Mouse (Mus musculus) megakaryocyte, embryonic 14.5 days (primary cell): ENCODE results near the gene Itpa. TPM values are rescaled to one million over a fixed set of nuclear protein-coding genes. Genes with fewer than 3 reads are reported as not detected.

Experiments
- H3K27me3 ChIP-seq: replicated peaks from 2 replicates; pipeline ENCODE3; 2012; ENCODE audit warnings: inconsistent platforms
- H3K36me3 ChIP-seq: replicated peaks from 2 replicates; pipeline ENCODE3; 2012; ENCODE audit warnings: low read length, inconsistent platforms, mixed read lengths
- H3K4me1 ChIP-seq: 2 replicates; pipeline ENCODE4 v1.6.1; 2012; ENCODE audit warnings: inconsistent platforms
- H3K4me3 ChIP-seq: replicated peaks from 2 replicates; pipeline ENCODE3; 2012; ENCODE audit warnings: moderate library complexity, mild to moderate bottlenecking, inconsistent platforms
- H3K9me3 ChIP-seq: 2 replicates; pipeline ENCODE4 v1.6.1; 2012; ENCODE audit warnings: inconsistent platforms
- FLI1 ChIP-seq: IDR thresholded peaks from 2 replicates; pipeline ENCODE4 v1.6.1; 2012; ENCODE audit warnings: low read length, inconsistent platforms, mixed read lengths
- GATA1 ChIP-seq: IDR thresholded peaks from 3 replicates; pipeline ENCODE4 v1.6.1; 2012; ENCODE audit warnings: mixed read lengths, low read length, inconsistent platforms, borderline replicate concordance
- polyA plus RNA-seq: library from polyadenylated mRNA; stranded (reverse); fragments of >175 nt; gene quantifications from 2 replicates; pipeline ENCODE4 v1.2.3, GENCODE M21; 2012; ENCODE audit warnings: low replicate concordance; ENCODE audit not compliant: insufficient read depth

Itpa gene
- polyA plus RNA-seq, 1 experiment: 8.6 TPM

- H3K36me3 ChIP-seq: peaks cover 55% of the 10 kb centered on the region
- H3K9me3 ChIP-seq: no peaks in the 10 kb centered on the region
- TF ChIP-seq GATA1 (no peak), FLI1 (no peak)
- no peaks in the 10 kb centered on the region for H3K4me1 ChIP-seq
- no peaks in the 10 kb centered on the region for H3K27me3 ChIP-seq
- H3K4me3 ChIP-seq: no peak overlapping the region
Observed at GRCm38 (mm10) chr2:130717951-130718350, 50.5 kb downstream of the Itpa start.

DNA sequence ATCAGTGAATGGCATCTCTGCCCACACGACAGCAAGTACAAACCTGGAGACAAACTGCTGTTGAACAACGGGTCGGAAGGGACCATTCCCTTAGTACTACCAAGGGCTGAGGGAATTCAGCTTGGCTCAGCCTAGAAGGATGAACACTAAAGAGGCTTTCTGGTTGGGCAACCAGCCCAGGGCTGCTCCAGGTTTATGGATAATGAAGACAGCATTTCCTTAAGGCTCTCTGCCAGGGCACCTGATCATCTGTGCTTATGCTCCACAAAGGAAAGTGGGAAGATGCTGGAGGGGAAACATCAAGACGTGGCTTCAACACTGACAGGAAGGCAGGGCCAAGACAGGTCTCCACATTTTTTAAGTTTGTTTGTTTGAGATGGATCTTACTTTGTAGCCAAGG is 57.0 kb downstream of the Itpa start:
- Histone ChIP-seq H3K4me1 (peaks cover 8% of the 10 kb centered on the region), H3K36me3 (peaks cover 76% of the 10 kb centered on the region), H3K4me3 (no peak overlapping the region), H3K27me3 (no peaks in the 10 kb centered on the region), H3K9me3 (peaks cover 2% of the 10 kb centered on the region; the same call in 1 of the 2 replicates)
- TF ChIP-seq GATA1: no peak
- TF ChIP-seq FLI1: no peak

- Histone ChIP-seq H3K4me1 (peaks cover 8% of the 10 kb centered on the region), H3K4me3 (no peak overlapping the region), H3K27me3 (no peaks in the 10 kb centered on the region), H3K36me3 (peaks cover 87% of the 10 kb centered on the region), H3K9me3 (peaks cover 9% of the 10 kb centered on the region; the same call in 1 of the 2 replicates)
- TF ChIP-seq FLI1 (no peak), GATA1 (no peak)
Observed at GRCm38 (mm10) chr2:130727752-130728151, 60.3 kb downstream of the Itpa start.

DNA sequence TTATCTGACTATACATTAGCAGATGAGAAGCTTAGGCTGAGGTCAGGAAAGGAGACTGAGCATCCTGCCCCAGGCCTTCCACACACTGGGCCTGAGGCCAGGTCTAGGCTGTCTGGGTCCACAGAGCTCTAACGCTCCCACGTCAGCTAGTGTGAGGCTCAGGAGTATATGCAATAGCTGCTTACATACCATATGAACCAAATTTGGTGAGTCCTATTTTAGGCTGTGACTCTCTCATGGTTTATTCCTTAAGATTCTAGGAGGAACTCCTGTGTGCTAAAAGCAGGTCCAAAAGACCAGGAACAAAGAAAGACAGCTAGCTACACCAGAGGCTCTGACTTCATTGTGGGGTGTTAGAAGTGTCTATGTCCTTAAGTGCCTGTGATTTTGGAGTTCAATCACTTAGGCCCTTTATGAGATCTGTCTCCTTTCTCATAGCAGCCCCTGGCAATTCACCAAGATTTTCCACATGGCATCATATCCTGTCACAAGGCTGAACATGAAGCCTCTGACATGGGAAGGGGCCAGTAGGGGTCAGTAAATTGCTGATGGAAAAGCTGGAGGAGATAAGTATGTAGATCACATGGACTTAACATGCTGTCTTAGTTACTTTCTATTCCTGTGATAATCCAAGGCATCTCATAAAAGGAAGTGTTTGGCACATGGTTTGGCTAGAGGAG is 61.6 kb downstream of the Itpa start:
- Histone ChIP-seq H3K27me3 (no peaks in the 10 kb centered on the region), H3K4me1 (peaks cover 11% of the 10 kb centered on the region), H3K36me3 (peaks cover 83% of the 10 kb centered on the region), H3K9me3 (peaks cover 9% of the 10 kb centered on the region; the same call in 1 of the 2 replicates), H3K4me3 (no peak overlapping the region)
- TF ChIP-seq FLI1: no peak
- TF ChIP-seq GATA1: no peak

- TF ChIP-seq FLI1 (no peak), GATA1 (no peak)
- H3K36me3 ChIP-seq: peaks cover 85% of the 10 kb centered on the region
- H3K27me3 ChIP-seq: no peaks in the 10 kb centered on the region
Observed at GRCm38 (mm10) chr2:130730746-130731145, 63.3 kb downstream of the Itpa start.

More at GRCm38 (mm10) chr2:130730746-130731145, 63.3 kb downstream of the Itpa start:
- Histone ChIP-seq H3K4me3 (no peak overlapping the region), H3K4me1 (peaks cover 11% of the 10 kb centered on the region), H3K9me3 (peaks cover 9% of the 10 kb centered on the region; the same call in 1 of the 2 replicates)

Other genes with a start within 250 kb of the Itpa start
- 8.9 TPM in 1 of 2 replicates, not detected in the other for gene Vps16, start 243.3 kb upstream of the Itpa start, polyA plus RNA-seq
- gene Pced1a, start 242.9 kb upstream of the Itpa start, polyA plus RNA-seq: 19.1 and 25.2 TPM in 2 replicates
- gene Ptpra, start 217.3 kb upstream of the Itpa start, polyA plus RNA-seq: 8.0 and 14.1 TPM in 2 replicates
- gene Mrps26, start 103.9 kb upstream of the Itpa start, polyA plus RNA-seq: 94.8 and 158 TPM in 2 replicates
- 0.27 TPM in 1 of 2 replicates, not detected in the other for gene Oxt, start 91.4 kb upstream of the Itpa start, polyA plus RNA-seq
- not detected in 2 replicates for gene Avp, start 85.1 kb upstream of the Itpa start, polyA plus RNA-seq
- gene Fastkd5, start 37.6 kb upstream of the Itpa start, polyA plus RNA-seq: 0.94 TPM in 1 of 2 replicates, not detected in the other
- gene Ubox5, start 37.6 kb upstream of the Itpa start, polyA plus RNA-seq: 1.8 and 1.9 TPM in 2 replicates
- 0.46 TPM in 1 of 2 replicates, not detected in the other for gene Lzts3, start 24.8 kb upstream of the Itpa start, polyA plus RNA-seq
- 85.4 and 105 TPM in 2 replicates for gene Ddrgk1, start 3.0 kb upstream of the Itpa start, polyA plus RNA-seq
- gene Slc4a11, start 29.9 kb downstream of the Itpa start, polyA plus RNA-seq: 0.53 and 0.58 TPM in 2 replicates
- 0.98 and 1.4 TPM in 2 replicates for gene 4930402H24Rik, start 238.8 kb downstream of the Itpa start, polyA plus RNA-seq
- 0.73 and 1.2 TPM in 2 replicates for gene Atrn, start 238.9 kb downstream of the Itpa start, polyA plus RNA-seq